Mouse (Mus musculus) heart, embryonic 13.5 days (tissue): ENCODE measurements at regions not wholly inside any gene's neighbourhood (a gene's known extent, or its start where the extent isn't known, plus 50 kb on each side); places are given as distances from the start of the nearest gene placed in this dataset.

Experiments used
- ATAC-seq: fragments of 200-750 bp; cut with Nextera tagmentation; 2 replicates; pipeline ENCODE4 v1.8.0; 2017; ENCODE audit warnings: moderate TSS enrichment; ENCODE audit not compliant: insufficient number of reproducible peaks, low FRiP score, low TSS enrichment; ENCODE audit errors: extremely low read depth
- H3K27ac ChIP-seq: fragments of 300-500 bp; sonication (generic); replicated peaks from 2 replicates; pipeline ENCODE4 v1.5.1; 2015; ENCODE audit warnings: moderate library complexity, mild to moderate bottlenecking, inconsistent platforms
- H3K27me3 ChIP-seq: fragments of 300-500 bp; sonication (generic); replicated peaks from 2 replicates; pipeline ENCODE4 v1.6.1; 2015; ENCODE audit warnings: mild to moderate bottlenecking, inconsistent platforms
- H3K36me3 ChIP-seq: fragments of 300-500 bp; sonication (generic); 2 replicates; pipeline ENCODE4 v1.6.1; 2015; ENCODE audit warnings: mild to moderate bottlenecking, inconsistent platforms
- H3K4me1 ChIP-seq: fragments of 300-500 bp; sonication (generic); 2 replicates; pipeline ENCODE4 v1.6.1; 2015; ENCODE audit warnings: inconsistent platforms
- H3K4me2 ChIP-seq: fragments of 300-500 bp; sonication (generic); 2 replicates; pipeline ENCODE4 v1.6.1; 2015; ENCODE audit warnings: inconsistent platforms, mild to moderate bottlenecking, moderate library complexity
- H3K4me3 ChIP-seq: fragments of 300-500 bp; sonication (generic); 2 replicates; pipeline ENCODE4 v1.5.1; 2015; ENCODE audit warnings: moderate library complexity, mild to moderate bottlenecking, inconsistent platforms
- H3K9ac ChIP-seq: fragments of 300-500 bp; sonication (generic); 2 replicates; pipeline ENCODE4 v1.6.1; 2015; ENCODE audit warnings: inconsistent platforms, mild to moderate bottlenecking, moderate library complexity
- H3K9me3 ChIP-seq: fragments of 300-500 bp; sonication (generic); 2 replicates; pipeline ENCODE4 v1.6.1; 2016; ENCODE audit warnings: inconsistent platforms
- WGBS: fragments of 180-500 bp; shearing (Covaris S2); methylation state at CpG from one replicate; pipeline ENCODE4 v1.1.7; 2015; ENCODE audit warnings: mixed read lengths; 5-methylcytosine and 5-hydroxymethylcytosine counted together

GRCm38 (mm10) chr2:48601855-48602254 is 212.1 kb upstream of the Acvr2a start:
- no peak overlapping the region for H3K27ac ChIP-seq
- no peak overlapping the region for H3K4me3 ChIP-seq
- H3K9me3 ChIP-seq, result no peaks in the 10 kb centered on the region
- H3K27me3 ChIP-seq, result no peaks in the 10 kb centered on the region
- H3K4me2 ChIP-seq, result no peak overlapping the region
- no peaks in the 10 kb centered on the region for H3K36me3 ChIP-seq
- WGBS, result 74% methylated on average over 8 of the region's 8 CpGs
- H3K9ac ChIP-seq, result no peak overlapping the region
- ATAC-seq, result no peak
- H3K4me1 ChIP-seq, result no peaks in the 10 kb centered on the region

- WGBS, result 68% methylated on average over 3 of the region's 3 CpGs
- Histone ChIP-seq H3K9ac (no peak overlapping the region), H3K4me1 (peaks cover 10% of the 10 kb centered on the region), H3K4me2 (no peak overlapping the region), H3K27ac (no peak overlapping the region), H3K36me3 (no peaks in the 10 kb centered on the region), H3K9me3 (no peaks in the 10 kb centered on the region), H3K4me3 (no peak overlapping the region), H3K27me3 (no peaks in the 10 kb centered on the region)
- ATAC-seq, result no peak
These were observed 204.4 kb upstream of the Acvr2a start for GRCm38 (mm10) chr2:48609466-48609865.

- no peak overlapping the region for H3K27ac ChIP-seq
- no peaks in the 10 kb centered on the region for H3K27me3 ChIP-seq
- H3K36me3 ChIP-seq, result no peaks in the 10 kb centered on the region
- H3K9me3 ChIP-seq, result no peaks in the 10 kb centered on the region
- ATAC-seq, result no peak
- 70% methylated on average over 3 of the region's 3 CpGs for WGBS
- H3K4me2 ChIP-seq, result no peak overlapping the region
- peaks cover 10% of the 10 kb centered on the region for H3K4me1 ChIP-seq
- no peak overlapping the region for H3K9ac ChIP-seq
- H3K4me3 ChIP-seq, result no peak overlapping the region
These were observed 201.7 kb upstream of the Acvr2a start for GRCm38 (mm10) chr2:48612251-48612650.

- Histone ChIP-seq H3K4me1 (peaks cover 3% of the 10 kb centered on the region; the same call in 1 of the 2 replicates), H3K9ac (no peak overlapping the region), H3K4me2 (no peak overlapping the region), H3K4me3 (no peak overlapping the region), H3K36me3 (no peaks in the 10 kb centered on the region), H3K27me3 (no peaks in the 10 kb centered on the region), H3K9me3 (no peaks in the 10 kb centered on the region), H3K27ac (no peak overlapping the region)
- no peak for ATAC-seq
- 24% methylated on average over 3 of the region's 3 CpGs for WGBS
These were observed 196.7 kb upstream of the Acvr2a start for GRCm38 (mm10) chr2:48617141-48617699.

- 33% methylated on average over 5 of the region's 5 CpGs for WGBS
- Histone ChIP-seq H3K4me3 (no peak overlapping the region), H3K4me2 (no peak overlapping the region), H3K27ac (no peak overlapping the region), H3K4me1 (peaks cover 7% of the 10 kb centered on the region), H3K9me3 (no peaks in the 10 kb centered on the region), H3K9ac (no peak overlapping the region), H3K27me3 (no peaks in the 10 kb centered on the region), H3K36me3 (no peaks in the 10 kb centered on the region)
- no peak for ATAC-seq
These were observed 194.9 kb upstream of the Acvr2a start for GRCm38 (mm10) chr2:48619042-48619441.

GRCm38 (mm10) chr2:48620815-48621214 is 193.1 kb upstream of the Acvr2a start:
- Histone ChIP-seq H3K9me3 (no peaks in the 10 kb centered on the region), H3K36me3 (no peaks in the 10 kb centered on the region)

GRCm38 (mm10) chr2:48622316-48622715 is 191.6 kb upstream of the Acvr2a start:
- no peaks in the 10 kb centered on the region for H3K27me3 ChIP-seq
- 79% methylated on average over 1 of the region's 1 CpGs for WGBS
- H3K4me1 ChIP-seq, result peaks cover 11% of the 10 kb centered on the region

More at GRCm38 (mm10) chr2:48620815-48621214, 193.1 kb upstream of the Acvr2a start:
- peaks cover 11% of the 10 kb centered on the region for H3K4me1 ChIP-seq
- H3K4me2 ChIP-seq, result no peak overlapping the region
- H3K27ac ChIP-seq, result no peak overlapping the region
- no peak overlapping the region for H3K9ac ChIP-seq
- 84% methylated on average over 3 of the region's 3 CpGs for WGBS
- no peaks in the 10 kb centered on the region for H3K27me3 ChIP-seq
- ATAC-seq, result no peak
- H3K4me3 ChIP-seq, result no peak overlapping the region

GRCm38 (mm10) chr2:48624040-48624439 is 189.9 kb upstream of the Acvr2a start:
- no peaks in the 10 kb centered on the region for H3K27me3 ChIP-seq
- H3K36me3 ChIP-seq, result no peaks in the 10 kb centered on the region
- no peak overlapping the region for H3K4me2 ChIP-seq
- no peak overlapping the region for H3K9ac ChIP-seq
- peaks cover 10% of the 10 kb centered on the region for H3K4me1 ChIP-seq
- no peaks in the 10 kb centered on the region for H3K9me3 ChIP-seq
- H3K27ac ChIP-seq, result no peak overlapping the region
- ATAC-seq, result no peak
- WGBS, result 43% methylated on average over 6 of the region's 6 CpGs
- no peak overlapping the region for H3K4me3 ChIP-seq

More at GRCm38 (mm10) chr2:48622316-48622715, 191.6 kb upstream of the Acvr2a start:
- Histone ChIP-seq H3K4me3 (no peak overlapping the region), H3K27ac (no peak overlapping the region), H3K9ac (no peak overlapping the region), H3K4me2 (no peak overlapping the region), H3K9me3 (no peaks in the 10 kb centered on the region), H3K36me3 (no peaks in the 10 kb centered on the region)
- ATAC-seq, result no peak

GRCm38 (mm10) chr2:48624461-48624860 is 189.4 kb upstream of the Acvr2a start:
- H3K27ac ChIP-seq, result no peak overlapping the region
- no peak overlapping the region for H3K4me3 ChIP-seq
- no peak overlapping the region for H3K9ac ChIP-seq
- H3K9me3 ChIP-seq, result no peaks in the 10 kb centered on the region
- H3K4me1 ChIP-seq, result peaks cover 8% of the 10 kb centered on the region
- 63% methylated on average over 2 of the region's 2 CpGs for WGBS
- no peak overlapping the region for H3K4me2 ChIP-seq
- no peak for ATAC-seq
- H3K27me3 ChIP-seq, result no peaks in the 10 kb centered on the region
- no peaks in the 10 kb centered on the region for H3K36me3 ChIP-seq

- Histone ChIP-seq H3K4me1 (peaks cover 8% of the 10 kb centered on the region), H3K4me2 (no peak overlapping the region), H3K27me3 (no peaks in the 10 kb centered on the region), H3K9ac (no peak overlapping the region), H3K27ac (no peak overlapping the region), H3K9me3 (no peaks in the 10 kb centered on the region), H3K4me3 (no peak overlapping the region), H3K36me3 (no peaks in the 10 kb centered on the region)
- 63% methylated on average over 4 of the region's 4 CpGs for WGBS
- no peak for ATAC-seq
These were observed 186.9 kb upstream of the Acvr2a start for GRCm38 (mm10) chr2:48627011-48627410.

- Histone ChIP-seq H3K36me3 (no peaks in the 10 kb centered on the region), H3K4me3 (no peak overlapping the region), H3K27ac (no peak overlapping the region), H3K4me2 (no peak overlapping the region), H3K9me3 (no peaks in the 10 kb centered on the region), H3K4me1 (peaks cover 1% of the 10 kb centered on the region; the same call in 1 of the 2 replicates), H3K27me3 (no peaks in the 10 kb centered on the region), H3K9ac (no peak overlapping the region)
- ATAC-seq, result no peak
- WGBS, result 67% methylated on average over 9 of the region's 9 CpGs
These were observed 184.5 kb upstream of the Acvr2a start for GRCm38 (mm10) chr2:48629106-48630050.
